Mouse (Mus musculus): ENCODE measurements around the gene Clcn3. TPM values are rescaled to one million over a fixed set of nuclear protein-coding genes. Genes with fewer than 3 reads are reported as not detected.

Clcn3 gene
- polyA plus RNA-seq, 1 experiment from 2014 or later = 44.4 TPM

DNA sequence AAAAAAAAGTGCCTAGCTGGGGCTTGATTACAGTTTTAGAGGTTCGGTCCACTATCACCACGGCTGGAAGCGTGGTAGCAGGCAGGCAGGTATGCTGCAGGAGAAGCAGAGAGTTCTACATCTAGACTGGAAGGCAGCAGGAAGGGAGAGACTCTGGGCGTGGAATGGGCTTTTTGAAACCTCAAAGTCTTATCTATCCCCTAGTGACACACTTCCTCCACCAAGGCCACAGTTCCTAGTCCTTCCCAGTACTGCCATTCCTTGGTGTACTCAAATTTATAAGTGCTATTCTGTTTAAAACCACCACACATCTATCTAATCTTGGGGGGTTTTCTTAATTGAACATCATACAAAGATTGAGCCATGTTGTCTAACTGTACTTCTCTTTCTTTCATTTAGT is 91.3 kb downstream of the Clcn3 start:
- Histone ChIP-seq H3K9ac (ENCODE audit: low read length) (no peak overlapping the region), H3K4me3 (ENCODE audit: low read depth, low read length) (no peak overlapping the region)

DNA sequence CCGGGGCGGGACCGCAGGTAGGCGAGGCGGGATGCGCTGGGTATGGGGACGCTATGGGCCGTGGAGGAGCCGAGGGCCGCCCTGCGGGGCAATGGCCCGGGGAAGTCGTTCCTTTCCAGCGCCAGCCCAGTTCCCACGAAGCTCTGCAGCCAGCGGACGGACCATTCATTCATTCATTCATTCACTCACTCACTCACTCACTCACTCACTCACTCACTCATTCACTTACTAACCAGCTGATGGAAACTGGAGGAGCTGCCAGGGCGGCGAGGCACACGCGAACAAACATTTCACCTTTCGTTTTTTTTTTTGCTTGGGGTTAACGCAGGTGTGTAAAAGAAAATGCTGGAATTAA is 92.6 kb downstream of the Clcn3 start:
- ATAC-seq (replicated peaks; ENCODE audit: low FRiP score) = no peak

More for the DNA sequence above, 91.3 kb downstream of the Clcn3 start:
- Histone ChIP-seq H3K36me3 (ENCODE audit: control insufficient read depth, insufficient read depth, low read length) (no peaks in the 10 kb centered on the region), H3K4me2 (ENCODE audit: low read depth, low read length, severe bottlenecking) (no peak overlapping the region; the same call in 1 of the 2 replicates), H3K9me3 (ENCODE audit: control insufficient read depth, low read length) (no peaks in the 10 kb centered on the region), H3K27me3 (ENCODE audit: control insufficient read depth, insufficient read depth, low read length) (no peaks in the 10 kb centered on the region), H3K27ac (ENCODE audit: low read depth, low read length) (no peak overlapping the region), H3K4me1 (replicated peaks; ENCODE audit: control insufficient read depth, insufficient read depth, low read length) (peaks cover 4% of the 10 kb centered on the region; the same call in 1 of the 2 replicates)
- WGBS = 92% methylated on average over 4 of the region's 4 CpGs
- DNase-seq (ENCODE audit: low spot score) = no peak
- ATAC-seq (replicated peaks; ENCODE audit: low FRiP score) = no peak

DNA sequence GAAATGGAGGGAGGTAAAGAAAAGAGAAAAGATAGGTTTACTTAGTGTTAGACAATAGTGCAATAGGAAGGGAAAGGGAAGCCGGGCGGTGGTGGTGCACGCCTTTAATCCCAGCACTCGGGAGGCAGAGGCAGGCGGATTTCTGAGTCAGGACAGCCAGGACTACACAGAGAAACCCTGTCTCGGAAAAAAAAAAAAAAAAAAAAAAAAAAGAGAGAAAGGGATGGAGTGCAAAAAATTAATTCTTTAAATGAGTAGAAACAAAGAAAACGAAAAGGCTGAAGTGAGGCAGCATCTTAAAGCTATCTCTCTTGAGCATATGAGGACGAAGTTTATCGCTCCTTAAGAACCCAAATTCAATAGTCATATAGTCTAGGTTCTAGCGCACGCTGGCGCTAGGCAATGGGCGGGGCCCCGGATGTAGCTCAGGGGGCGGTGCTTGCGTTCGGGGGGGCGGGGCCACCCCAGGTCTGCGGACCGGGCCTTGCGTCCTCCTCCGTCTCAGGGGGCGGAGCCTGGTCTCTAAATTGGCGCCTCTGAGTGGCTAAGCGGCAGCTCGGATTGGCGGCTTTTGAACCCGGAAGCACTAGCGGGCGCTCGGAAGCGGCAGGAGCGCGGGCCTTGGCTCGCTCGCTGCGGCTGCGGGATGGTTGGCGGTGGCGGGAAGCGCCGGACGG is 93.1 kb downstream of the Clcn3 start, which contains the start of gene Hpf1:
TSS of gene Hpf1 (plus strand) at position 576 of the 677 bp plus-strand sequence.
- peak; percentile 98 for DNase-seq (ENCODE audit: low spot score)
- H3K4me3 ChIP-seq (ENCODE audit: low read depth, low read length) = peak within 1 kb of the TSS; percentile 73
- peaks cover 4% of the 10 kb centered on the region; the same call in 1 of the 2 replicates for H3K4me1 ChIP-seq (replicated peaks; ENCODE audit: control insufficient read depth, insufficient read depth, low read length)
- no peak within 1 kb of the TSS for H3K27ac ChIP-seq (ENCODE audit: low read depth, low read length)
- no peaks in the 10 kb centered on the region for H3K36me3 ChIP-seq (ENCODE audit: control insufficient read depth, insufficient read depth, low read length)
- ATAC-seq (replicated peaks; ENCODE audit: low FRiP score) = peak; percentile 98
- peak within 1 kb of the TSS; percentile 77 for H3K9ac ChIP-seq (ENCODE audit: low read length)
- no peaks in the 10 kb centered on the region for H3K27me3 ChIP-seq (ENCODE audit: control insufficient read depth, insufficient read depth, low read length)
- no peaks in the 10 kb centered on the region for H3K9me3 ChIP-seq (ENCODE audit: control insufficient read depth, low read length)
- WGBS = 7% methylated on average over 43 of the region's 43 CpGs
- peak within 1 kb of the TSS; percentile 58 for H3K4me2 ChIP-seq (ENCODE audit: low read depth, low read length, severe bottlenecking)

More for the DNA sequence above, 92.6 kb downstream of the Clcn3 start:
- Histone ChIP-seq H3K27ac (ENCODE audit: low read depth, low read length) (no peak overlapping the region), H3K4me3 (ENCODE audit: low read depth, low read length) (peak overlapping the region; percentile 73), H3K4me2 (ENCODE audit: low read depth, low read length, severe bottlenecking) (peak overlapping the region; percentile 58), H3K4me1 (replicated peaks; ENCODE audit: control insufficient read depth, insufficient read depth, low read length) (peaks cover 4% of the 10 kb centered on the region; the same call in 1 of the 2 replicates), H3K9me3 (ENCODE audit: control insufficient read depth, low read length) (no peaks in the 10 kb centered on the region), H3K27me3 (ENCODE audit: control insufficient read depth, insufficient read depth, low read length) (no peaks in the 10 kb centered on the region), H3K36me3 (ENCODE audit: control insufficient read depth, insufficient read depth, low read length) (no peaks in the 10 kb centered on the region), H3K9ac (ENCODE audit: low read length) (peak overlapping the region; percentile 77)
- 2% methylated on average over 23 of the region's 23 CpGs for WGBS
- DNase-seq (ENCODE audit: low spot score) = no peak

DNA sequence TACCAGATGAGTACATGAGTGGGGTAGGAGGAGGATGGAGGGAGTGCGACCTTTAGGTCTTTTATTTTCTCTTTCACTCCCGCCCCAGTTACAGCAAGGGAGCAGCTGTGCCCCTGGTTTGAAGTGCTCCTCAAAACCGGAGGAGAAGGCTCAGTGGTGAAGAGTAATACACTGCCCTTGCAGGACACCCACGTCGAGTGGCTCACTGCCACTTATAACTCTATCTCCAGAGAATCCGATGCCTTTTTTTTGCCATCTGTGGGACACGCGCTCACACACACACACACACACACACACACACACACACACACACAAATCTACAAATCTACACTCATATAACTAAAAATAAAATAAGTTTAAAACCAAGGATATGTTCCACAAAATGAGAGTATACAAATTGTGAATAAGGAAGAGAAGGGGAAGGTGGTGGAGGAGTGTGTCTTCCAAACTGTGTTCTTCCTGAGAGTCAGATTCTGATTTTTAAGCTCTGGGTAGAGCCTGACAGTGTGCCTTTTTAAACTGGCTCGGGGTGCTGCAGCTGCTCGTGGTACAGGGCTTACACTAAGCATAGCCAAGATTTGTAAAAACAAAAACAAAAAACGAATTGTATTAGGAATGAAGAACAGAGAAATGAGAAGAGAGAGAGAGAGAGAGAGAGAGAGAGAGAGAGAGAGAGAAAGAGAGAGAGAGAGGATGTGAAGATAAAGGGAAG is 93.8 kb downstream of the Clcn3 start:
- peaks cover 4% of the 10 kb centered on the region; the same call in 1 of the 2 replicates for H3K4me1 ChIP-seq (replicated peaks; ENCODE audit: control insufficient read depth, insufficient read depth, low read length)
- H3K36me3 ChIP-seq (ENCODE audit: control insufficient read depth, insufficient read depth, low read length) = no peaks in the 10 kb centered on the region
- H3K4me2 ChIP-seq (ENCODE audit: low read depth, low read length, severe bottlenecking) = peak overlapping the region; percentile 58; the same call in 1 of the 2 replicates
- WGBS = 86% methylated on average over 11 of the region's 11 CpGs
- no peaks in the 10 kb centered on the region for H3K9me3 ChIP-seq (ENCODE audit: control insufficient read depth, low read length)
- DNase-seq (ENCODE audit: low spot score) (no peak), ATAC-seq (replicated peaks; ENCODE audit: low FRiP score) (no peak)
- H3K4me3 ChIP-seq (ENCODE audit: low read depth, low read length) = no peak overlapping the region
- no peaks in the 10 kb centered on the region for H3K27me3 ChIP-seq (ENCODE audit: control insufficient read depth, insufficient read depth, low read length)
- H3K9ac ChIP-seq (ENCODE audit: low read length) = no peak overlapping the region
- H3K27ac ChIP-seq (ENCODE audit: low read depth, low read length) = no peak overlapping the region

DNA sequence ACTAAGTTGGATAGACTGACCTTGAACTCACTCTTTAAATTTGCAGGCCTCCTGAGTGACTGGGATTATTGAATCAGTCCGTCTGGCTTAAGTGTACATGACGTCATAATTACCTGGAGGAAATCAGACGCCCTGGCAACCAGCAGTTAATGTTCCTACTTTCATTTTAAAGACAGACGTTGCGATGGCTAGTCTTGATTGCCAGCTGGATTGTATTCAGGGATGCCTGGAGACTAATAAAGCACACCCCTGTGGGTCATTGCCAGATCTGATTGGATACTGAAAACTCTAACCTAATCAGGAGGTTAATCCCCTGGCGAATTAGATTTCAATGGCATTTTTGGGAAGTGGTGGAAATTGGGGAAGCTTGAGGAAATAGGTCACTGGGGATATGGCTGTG is 96.4 kb downstream of the Clcn3 start:
- Histone ChIP-seq H3K4me3 (ENCODE audit: low read depth, low read length) (no peak overlapping the region), H3K4me1 (replicated peaks; ENCODE audit: control insufficient read depth, insufficient read depth, low read length) (peaks cover 4% of the 10 kb centered on the region; the same call in 1 of the 2 replicates), H3K27me3 (ENCODE audit: control insufficient read depth, insufficient read depth, low read length) (no peaks in the 10 kb centered on the region), H3K9ac (ENCODE audit: low read length) (no peak overlapping the region), H3K36me3 (ENCODE audit: control insufficient read depth, insufficient read depth, low read length) (no peaks in the 10 kb centered on the region), H3K27ac (ENCODE audit: low read depth, low read length) (no peak overlapping the region), H3K9me3 (ENCODE audit: control insufficient read depth, low read length) (no peaks in the 10 kb centered on the region), H3K4me2 (ENCODE audit: low read depth, low read length, severe bottlenecking) (no peak overlapping the region)
- ATAC-seq (replicated peaks; ENCODE audit: low FRiP score) (no peak), DNase-seq (ENCODE audit: low spot score) (no peak)
- WGBS = 46% methylated on average over 6 of the region's 6 CpGs

DNA sequence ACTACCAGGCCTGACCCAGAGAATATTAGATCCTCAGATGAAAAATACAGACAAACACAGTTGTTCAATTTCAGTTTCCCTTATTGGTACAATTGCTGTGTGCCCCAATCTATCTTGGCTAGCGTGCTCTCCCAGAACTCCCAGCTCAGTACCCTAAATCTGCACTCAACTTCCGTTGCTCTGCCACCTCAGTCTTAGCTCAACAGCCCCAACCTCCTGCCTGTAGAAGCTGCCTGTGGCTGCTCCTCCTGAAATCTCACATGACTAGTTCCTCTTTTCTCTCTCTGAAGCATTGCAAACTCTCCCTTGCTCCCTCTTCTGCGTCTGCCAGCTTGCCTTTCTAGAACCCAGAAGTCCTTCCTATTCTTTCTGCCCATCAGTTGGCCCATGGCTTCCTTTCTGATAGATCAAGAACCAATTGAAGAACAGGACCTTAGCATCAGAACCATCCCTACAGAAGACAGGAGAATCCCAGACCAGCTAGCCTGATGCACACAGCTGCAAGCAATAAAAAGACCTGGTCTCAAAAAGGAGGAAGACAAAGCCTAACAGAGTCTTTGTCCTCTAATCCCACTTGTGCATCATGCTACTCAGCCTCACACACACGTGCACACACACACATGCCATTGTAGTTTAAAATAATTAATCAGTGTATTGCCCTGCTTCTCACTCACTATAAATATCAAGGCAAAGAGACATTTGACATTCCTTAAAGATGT is 99.5 kb downstream of the Clcn3 start:
- no peak overlapping the region for H3K27ac ChIP-seq (ENCODE audit: low read depth, low read length)
- H3K27me3 ChIP-seq (ENCODE audit: control insufficient read depth, insufficient read depth, low read length) = no peaks in the 10 kb centered on the region
- H3K36me3 ChIP-seq (ENCODE audit: control insufficient read depth, insufficient read depth, low read length) = no peaks in the 10 kb centered on the region
- H3K4me2 ChIP-seq (ENCODE audit: low read depth, low read length, severe bottlenecking) = no peak overlapping the region
- WGBS = 71% methylated on average over 4 of the region's 4 CpGs
- no peaks in the 10 kb centered on the region for H3K4me1 ChIP-seq (replicated peaks; ENCODE audit: control insufficient read depth, insufficient read depth, low read length)
- H3K9ac ChIP-seq (ENCODE audit: low read length) = no peak overlapping the region
- DNase-seq (ENCODE audit: low spot score) (no peak), ATAC-seq (replicated peaks; ENCODE audit: low FRiP score) (no peak)
- H3K4me3 ChIP-seq (ENCODE audit: low read depth, low read length) = no peak overlapping the region
- H3K9me3 ChIP-seq (ENCODE audit: control insufficient read depth, low read length) = no peaks in the 10 kb centered on the region

DNA sequence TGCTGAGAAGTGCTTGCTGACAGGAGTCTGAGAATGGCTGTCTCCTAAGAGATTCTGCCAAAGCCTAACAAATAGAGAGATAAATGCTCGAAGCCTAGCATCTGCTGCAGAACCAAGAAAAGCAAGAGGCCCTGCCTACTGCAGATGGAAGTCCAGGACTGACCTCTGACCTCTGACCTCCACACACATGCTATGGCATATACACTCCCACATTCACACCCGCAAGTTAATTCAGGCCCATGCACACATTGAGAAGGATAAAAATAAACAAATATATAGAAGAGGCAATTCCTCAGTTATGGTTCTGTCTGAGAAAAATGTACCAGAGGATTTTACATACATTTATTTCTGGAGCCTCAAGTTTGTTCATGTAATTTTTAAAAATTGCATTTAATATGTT is 104.5 kb downstream of the Clcn3 start:
- Histone ChIP-seq H3K9me3 (ENCODE audit: control insufficient read depth, low read length) (no peaks in the 10 kb centered on the region), H3K4me2 (ENCODE audit: low read depth, low read length, severe bottlenecking) (no peak overlapping the region), H3K4me3 (ENCODE audit: low read depth, low read length) (no peak overlapping the region), H3K36me3 (ENCODE audit: control insufficient read depth, insufficient read depth, low read length) (no peaks in the 10 kb centered on the region), H3K4me1 (replicated peaks; ENCODE audit: control insufficient read depth, insufficient read depth, low read length) (no peaks in the 10 kb centered on the region), H3K27me3 (ENCODE audit: control insufficient read depth, insufficient read depth, low read length) (no peaks in the 10 kb centered on the region), H3K9ac (ENCODE audit: low read length) (no peak overlapping the region), H3K27ac (ENCODE audit: low read depth, low read length) (no peak overlapping the region)
- DNase-seq (ENCODE audit: low spot score) (no peak), ATAC-seq (replicated peaks; ENCODE audit: low FRiP score) (no peak)
- WGBS = 83% methylated on average over 2 of the region's 2 CpGs

DNA sequence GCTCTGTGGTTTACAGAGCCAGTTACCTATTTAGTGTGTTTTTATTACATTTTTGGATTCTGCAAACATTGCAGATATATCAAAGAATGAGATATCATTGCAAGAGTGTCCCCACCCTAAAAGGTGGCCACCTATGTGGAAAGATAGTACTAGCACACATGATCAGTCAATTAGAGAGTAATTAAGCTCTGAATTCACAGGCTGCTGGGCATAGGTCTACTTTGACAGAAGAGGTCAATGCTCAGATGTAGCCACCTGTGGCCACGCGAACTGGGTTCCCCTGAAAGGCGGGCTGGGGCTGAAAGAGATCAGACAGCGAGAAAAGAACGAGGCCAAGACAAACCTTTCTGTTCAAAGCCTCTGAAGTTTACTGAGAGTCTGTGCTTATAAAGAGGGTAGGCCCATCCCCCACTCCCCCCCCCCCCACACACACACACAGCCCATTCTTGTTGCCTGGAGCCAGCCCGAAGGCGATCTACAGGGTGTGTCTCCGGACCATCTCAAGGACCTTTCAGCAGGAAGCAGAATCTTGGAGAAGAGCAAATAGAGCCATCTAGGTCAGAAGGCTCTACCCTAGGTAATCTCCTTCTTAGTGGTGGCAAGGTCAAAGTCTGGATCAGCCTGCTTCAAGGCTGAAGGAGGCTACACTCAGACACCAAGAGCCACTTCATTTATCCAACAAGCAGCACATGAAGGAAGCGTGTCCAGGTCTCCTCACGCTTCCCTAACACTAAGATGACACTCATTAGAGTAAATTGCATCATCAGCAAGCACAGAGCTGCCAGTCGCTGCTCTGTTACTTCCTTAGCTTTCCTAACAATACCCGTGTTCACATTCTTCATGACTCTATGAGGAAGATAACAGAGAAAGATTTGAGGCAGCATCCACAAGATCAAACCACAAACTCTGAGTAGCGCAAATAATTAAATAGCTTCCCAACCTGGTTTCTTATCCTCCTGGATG is 112.6 kb downstream of the Clcn3 start:
- DNase-seq (ENCODE audit: low spot score) = no peak
- 0 out of 2 replicates have a peak, but pooled peaks cover 2% of the 10 kb centered on the region for H3K4me1 ChIP-seq (replicated peaks; ENCODE audit: control insufficient read depth, insufficient read depth, low read length)
- ATAC-seq (replicated peaks; ENCODE audit: low FRiP score) = no peak
- no peak overlapping the region for H3K27ac ChIP-seq (ENCODE audit: low read depth, low read length)
- no peak overlapping the region for H3K9ac ChIP-seq (ENCODE audit: low read length)
- H3K27me3 ChIP-seq (ENCODE audit: control insufficient read depth, insufficient read depth, low read length) = no peaks in the 10 kb centered on the region
- H3K4me3 ChIP-seq (ENCODE audit: low read depth, low read length) = no peak overlapping the region
- H3K4me2 ChIP-seq (ENCODE audit: low read depth, low read length, severe bottlenecking) = no peak overlapping the region
- no peaks in the 10 kb centered on the region for H3K9me3 ChIP-seq (ENCODE audit: control insufficient read depth, low read length)
- WGBS = 85% methylated on average over 13 of the region's 13 CpGs
- H3K36me3 ChIP-seq (ENCODE audit: control insufficient read depth, insufficient read depth, low read length) = no peaks in the 10 kb centered on the region

All from forebrain, embryonic 11.5 days (tissue).